Mouse (Mus musculus): ENCODE measurements around the gene Pde2a. TPM values are rescaled to one million over a fixed set of nuclear protein-coding genes. Genes with fewer than 3 reads are reported as not detected.

Pde2a gene
- polyA plus RNA-seq, 1 experiment, result 25.1 TPM

GRCm38 (mm10) chr7:101464927-101465326 is 43.4 kb downstream of the Pde2a start:
- DNase-seq (ENCODE audit: low read depth), result peak; percentile 45
- TF ChIP-seq POLR2A (IDR thresholded peaks at IDR 0.05; ENCODE audit: borderline replicate concordance, extremely low read depth, insufficient read depth, insufficient read length, poor library complexity, severe bottlenecking), result no peak
- no peak for TF ChIP-seq CTCF (IDR thresholded peaks at IDR 0.05; ENCODE audit: borderline replicate concordance, extremely low read depth, insufficient read depth, insufficient read length)

GRCm38 (mm10) chr7:101465392-101465791 is 43.9 kb downstream of the Pde2a start:
- DNase-seq (ENCODE audit: low read depth), result no peak
- no peak for TF ChIP-seq POLR2A (IDR thresholded peaks at IDR 0.05; ENCODE audit: borderline replicate concordance, extremely low read depth, insufficient read depth, insufficient read length, poor library complexity, severe bottlenecking)
- TF ChIP-seq CTCF (IDR thresholded peaks at IDR 0.05; ENCODE audit: borderline replicate concordance, extremely low read depth, insufficient read depth, insufficient read length), result no peak

GRCm38 (mm10) chr7:101465850-101466580 is 44.5 kb downstream of the Pde2a start:
- TF ChIP-seq POLR2A (IDR thresholded peaks at IDR 0.05; ENCODE audit: borderline replicate concordance, extremely low read depth, insufficient read depth, insufficient read length, poor library complexity, severe bottlenecking) (no peak), CTCF (IDR thresholded peaks at IDR 0.05; ENCODE audit: borderline replicate concordance, extremely low read depth, insufficient read depth, insufficient read length) (no peak)
- no peak for DNase-seq (ENCODE audit: low read depth)

GRCm38 (mm10) chr7:101466581-101467081 is 45.1 kb downstream of the Pde2a start:
- DNase-seq (ENCODE audit: low read depth), result peak; percentile 64
- TF ChIP-seq POLR2A (IDR thresholded peaks at IDR 0.05; ENCODE audit: borderline replicate concordance, extremely low read depth, insufficient read depth, insufficient read length, poor library complexity, severe bottlenecking), result no peak
- no peak for TF ChIP-seq CTCF (IDR thresholded peaks at IDR 0.05; ENCODE audit: borderline replicate concordance, extremely low read depth, insufficient read depth, insufficient read length)

- no peak for DNase-seq (ENCODE audit: low read depth)
- TF ChIP-seq POLR2A (IDR thresholded peaks at IDR 0.05; ENCODE audit: borderline replicate concordance, extremely low read depth, insufficient read depth, insufficient read length, poor library complexity, severe bottlenecking), result no peak
- TF ChIP-seq CTCF (IDR thresholded peaks at IDR 0.05; ENCODE audit: borderline replicate concordance, extremely low read depth, insufficient read depth, insufficient read length), result no peak
Observed at GRCm38 (mm10) chr7:101471423-101471822, 49.9 kb downstream of the Pde2a start.

- no peak for TF ChIP-seq CTCF (IDR thresholded peaks at IDR 0.05; ENCODE audit: borderline replicate concordance, extremely low read depth, insufficient read depth, insufficient read length)
- TF ChIP-seq POLR2A (IDR thresholded peaks at IDR 0.05; ENCODE audit: borderline replicate concordance, extremely low read depth, insufficient read depth, insufficient read length, poor library complexity, severe bottlenecking), result no peak
- peak; percentile 52 for DNase-seq (ENCODE audit: low read depth)
Observed at GRCm38 (mm10) chr7:101471968-101472480, 50.5 kb downstream of the Pde2a start.

GRCm38 (mm10) chr7:101472598-101473558 is 51.4 kb downstream of the Pde2a start:
- TF ChIP-seq POLR2A (IDR thresholded peaks at IDR 0.05; ENCODE audit: borderline replicate concordance, extremely low read depth, insufficient read depth, insufficient read length, poor library complexity, severe bottlenecking) (no peak), CTCF (IDR thresholded peaks at IDR 0.05; ENCODE audit: borderline replicate concordance, extremely low read depth, insufficient read depth, insufficient read length) (no peak)
- no peak for DNase-seq (ENCODE audit: low read depth)

- no peak for DNase-seq (ENCODE audit: low read depth)
- TF ChIP-seq POLR2A (IDR thresholded peaks at IDR 0.05; ENCODE audit: borderline replicate concordance, extremely low read depth, insufficient read depth, insufficient read length, poor library complexity, severe bottlenecking) (no peak), CTCF (IDR thresholded peaks at IDR 0.05; ENCODE audit: borderline replicate concordance, extremely low read depth, insufficient read depth, insufficient read length) (no peak)
Observed at GRCm38 (mm10) chr7:101474399-101474811, 52.9 kb downstream of the Pde2a start.

GRCm38 (mm10) chr7:101476028-101476427 is 54.5 kb downstream of the Pde2a start:
- TF ChIP-seq CTCF (IDR thresholded peaks at IDR 0.05; ENCODE audit: borderline replicate concordance, extremely low read depth, insufficient read depth, insufficient read length) (no peak), POLR2A (IDR thresholded peaks at IDR 0.05; ENCODE audit: borderline replicate concordance, extremely low read depth, insufficient read depth, insufficient read length, poor library complexity, severe bottlenecking) (no peak)
- DNase-seq (ENCODE audit: low read depth), result no peak

- DNase-seq (ENCODE audit: low read depth), result no peak
- TF ChIP-seq CTCF (IDR thresholded peaks at IDR 0.05; ENCODE audit: borderline replicate concordance, extremely low read depth, insufficient read depth, insufficient read length), result no peak
- TF ChIP-seq POLR2A (IDR thresholded peaks at IDR 0.05; ENCODE audit: borderline replicate concordance, extremely low read depth, insufficient read depth, insufficient read length, poor library complexity, severe bottlenecking), result no peak
Observed at GRCm38 (mm10) chr7:101476493-101476892, 55.0 kb downstream of the Pde2a start.

- TF ChIP-seq CTCF (IDR thresholded peaks at IDR 0.05; ENCODE audit: borderline replicate concordance, extremely low read depth, insufficient read depth, insufficient read length) (no peak), POLR2A (IDR thresholded peaks at IDR 0.05; ENCODE audit: borderline replicate concordance, extremely low read depth, insufficient read depth, insufficient read length, poor library complexity, severe bottlenecking) (no peak)
- no peak for DNase-seq (ENCODE audit: low read depth)
Observed at GRCm38 (mm10) chr7:101477200-101477599, 55.7 kb downstream of the Pde2a start.
